Mouse (Mus musculus): ENCODE results near the gene Ppp2r5c.

Gene Ppp2r5c

GRCm38 (mm10) chr12:110556861-110557628 lies 110.1 kb downstream of the Ppp2r5c start:
- DNase-seq (ENCODE audit: low spot score), result no peak

GRCm38 (mm10) chr12:110558175-110558574 lies 111.3 kb downstream of the Ppp2r5c start:
- no peak for DNase-seq (ENCODE audit: low spot score)

- no peak for DNase-seq (ENCODE audit: low spot score)
Observed at GRCm38 (mm10) chr12:110563383-110563782, 116.5 kb downstream of the Ppp2r5c start.

GRCm38 (mm10) chr12:110564848-110565247 lies 117.9 kb downstream of the Ppp2r5c start:
- DNase-seq (ENCODE audit: low spot score), result no peak

- no peak for DNase-seq (ENCODE audit: low spot score)
Observed at GRCm38 (mm10) chr12:110566366-110566765, 119.4 kb downstream of the Ppp2r5c start.

- DNase-seq (ENCODE audit: low spot score), result no peak
Observed at GRCm38 (mm10) chr12:110571050-110571449, 124.1 kb downstream of the Ppp2r5c start.

- DNase-seq (ENCODE audit: low spot score), result no peak
Observed at GRCm38 (mm10) chr12:110572351-110572750, 125.4 kb downstream of the Ppp2r5c start.

- no peak for DNase-seq (ENCODE audit: low spot score)
Observed at GRCm38 (mm10) chr12:110573635-110574034, 126.7 kb downstream of the Ppp2r5c start.

- DNase-seq (ENCODE audit: low spot score), result no peak
Observed at GRCm38 (mm10) chr12:110575926-110576325, 129.0 kb downstream of the Ppp2r5c start.

- no peak for DNase-seq (ENCODE audit: low spot score)
Observed at GRCm38 (mm10) chr12:110578333-110578732, 131.4 kb downstream of the Ppp2r5c start.

- DNase-seq (ENCODE audit: low spot score), result no peak
Observed at GRCm38 (mm10) chr12:110588622-110589021, 141.7 kb downstream of the Ppp2r5c start.

- no peak for DNase-seq (ENCODE audit: low spot score)
Observed at GRCm38 (mm10) chr12:110590804-110591259, 143.9 kb downstream of the Ppp2r5c start.

GRCm38 (mm10) chr12:110591260-110591883 lies 144.5 kb downstream of the Ppp2r5c start:
- DNase-seq (ENCODE audit: low spot score), result peak; percentile 91

- no peak for DNase-seq (ENCODE audit: low spot score)
Observed at GRCm38 (mm10) chr12:110598527-110598926, 151.6 kb downstream of the Ppp2r5c start.

GRCm38 (mm10) chr12:110599791-110600190 lies 152.9 kb downstream of the Ppp2r5c start:
- no peak for DNase-seq (ENCODE audit: low spot score)

GRCm38 (mm10) chr12:110600225-110600991 lies 153.5 kb downstream of the Ppp2r5c start:
- no peak for DNase-seq (ENCODE audit: low spot score)

GRCm38 (mm10) chr12:110601241-110602218 lies 154.6 kb downstream of the Ppp2r5c start, which contains the start of gene Dync1h1:
TSS of gene Dync1h1 (plus strand) at chr12:110601452.
- DNase-seq (ENCODE audit: low spot score), result peak; percentile 82

- no peak for DNase-seq (ENCODE audit: low spot score)
Observed at GRCm38 (mm10) chr12:110606161-110606560, 159.2 kb downstream of the Ppp2r5c start.

GRCm38 (mm10) chr12:110606676-110607075 lies 159.8 kb downstream of the Ppp2r5c start:
- no peak for DNase-seq (ENCODE audit: low spot score)

- DNase-seq (ENCODE audit: low spot score), result no peak
Observed at GRCm38 (mm10) chr12:110608460-110609152, 161.7 kb downstream of the Ppp2r5c start.

- DNase-seq (ENCODE audit: low spot score), result no peak
Observed at GRCm38 (mm10) chr12:110609153-110609497, 162.2 kb downstream of the Ppp2r5c start.

All from urinary bladder, postnatal 10 days (tissue).